Mouse (Mus musculus) kidney, postnatal 0 days (tissue): ENCODE data around the gene ccdc198. TPM values are rescaled to one million over a fixed set of nuclear protein-coding genes. Genes with fewer than 3 reads are reported as not detected.

Source experiments
- ATAC-seq: fragments of 200-750 bp; cut with Nextera tagmentation; replicated peaks from 2 replicates; pipeline ENCODE4 v1.8.0; 2017; ENCODE audit warnings: low read depth, moderate number of reproducible peaks, moderate TSS enrichment, moderate library complexity; ENCODE audit not compliant: low FRiP score
- DNase-seq: peaks from one replicate; pipeline ENCODE4 v3.0.0-alpha.2; 2016; ENCODE audit warnings: low spot score
- H3K27ac ChIP-seq: fragments of 300-500 bp; sonication (generic); 2 replicates; pipeline ENCODE4 v1.5.1; 2014; ENCODE audit warnings: mild to moderate bottlenecking
- H3K27me3 ChIP-seq: fragments of 300-500 bp; sonication (generic); 2 replicates; pipeline ENCODE4 v1.6.1; 2014; ENCODE audit warnings: low read length, mixed read lengths; ENCODE audit not compliant: insufficient read depth
- H3K36me3 ChIP-seq: fragments of 300-500 bp; sonication (generic); 2 replicates; pipeline ENCODE4 v1.6.1; 2014; ENCODE audit warnings: low read length, mixed read lengths; ENCODE audit not compliant: insufficient read depth
- H3K4me1 ChIP-seq: fragments of 300-500 bp; sonication (generic); replicated peaks from 2 replicates; pipeline ENCODE4 v1.6.1; 2014; ENCODE audit warnings: antibody characterized with exemption, low read length, mixed read lengths; ENCODE audit not compliant: insufficient read depth
- H3K4me2 ChIP-seq: fragments of 300-500 bp; sonication (generic); 2 replicates; pipeline ENCODE4 v1.6.1; 2014; ENCODE audit warnings: mild to moderate bottlenecking, low read length, moderate library complexity, mixed read lengths
- H3K4me3 ChIP-seq: fragments of 300-500 bp; sonication (generic); replicated peaks from 2 replicates; pipeline ENCODE4 v1.5.1; 2014; ENCODE audit warnings: low read depth, low read length
- H3K9ac ChIP-seq: fragments of 300-500 bp; sonication (generic); 2 replicates; pipeline ENCODE4 v1.6.1; 2014; ENCODE audit warnings: low read depth, low read length
- H3K9me3 ChIP-seq: fragments of 300-500 bp; sonication (generic); replicated peaks from 2 replicates; pipeline ENCODE4 v1.6.1; 2016; ENCODE audit warnings: low read length, inconsistent platforms, mixed read lengths
- CTCF ChIP-seq: IDR thresholded peaks from 2 replicates; pipeline ENCODE4 v1.5.1; 2016; ENCODE audit warnings: antibody characterized with exemption, low read depth, mild to moderate bottlenecking, moderate library complexity
- WGBS: fragments of 180-500 bp; shearing (Covaris S2); extraction: QIAGEN DNeasy Blood & Tissue Kit; methylation state at CpG from one replicate; pipeline ENCODE4 v1.1.7; 2014; 5-methylcytosine and 5-hydroxymethylcytosine counted together
- polyA plus RNA-seq: library from polyadenylated mRNA; unstranded; fragments of >200 nt; fragmentation: Nextera tagmentation; extraction: Ambion mirVana; gene quantifications from 2 replicates; pipeline ENCODE4 v1.2.1, GENCODE M21; 2015

The ccdc198 gene
- polyA plus RNA-seq, 1 experiment from 2014 or later, result 235 TPM

GRCm38 (mm10) chr14:49277642-49278041 is 32.4 kb upstream of the ccdc198 start:
- peaks cover 3% of the 10 kb centered on the region; the same call in 1 of the 2 replicates for H3K4me1 ChIP-seq
- WGBS, result 35% methylated on average over 3 of the region's 3 CpGs
- H3K27me3 ChIP-seq, result no peaks in the 10 kb centered on the region
- H3K27ac ChIP-seq, result peak overlapping the region; percentile 25; the same call in 1 of the 2 replicates
- no peak overlapping the region for H3K4me2 ChIP-seq
- H3K4me3 ChIP-seq, result no peak overlapping the region
- ATAC-seq, result peak; percentile 76; the same call in 1 of the 2 replicates
- no peak overlapping the region for H3K9ac ChIP-seq
- no peaks in the 10 kb centered on the region for H3K36me3 ChIP-seq
- TF ChIP-seq CTCF, result no peak
- no peaks in the 10 kb centered on the region for H3K9me3 ChIP-seq
- DNase-seq, result peak; percentile 41

- WGBS, result 26% methylated on average over 2 of the region's 2 CpGs
- no peak overlapping the region for H3K9ac ChIP-seq
- H3K27me3 ChIP-seq, result no peaks in the 10 kb centered on the region
- no peaks in the 10 kb centered on the region for H3K9me3 ChIP-seq
- DNase-seq (no peak), ATAC-seq (no peak)
- no peak overlapping the region for H3K4me2 ChIP-seq
- no peak for TF ChIP-seq CTCF
- H3K4me1 ChIP-seq, result peaks cover 3% of the 10 kb centered on the region; the same call in 1 of the 2 replicates
- H3K4me3 ChIP-seq, result no peak overlapping the region
- no peaks in the 10 kb centered on the region for H3K36me3 ChIP-seq
- H3K27ac ChIP-seq, result no peak overlapping the region
Observed at GRCm38 (mm10) chr14:49275376-49275775, 30.1 kb upstream of the ccdc198 start.

GRCm38 (mm10) chr14:49265286-49266002 is 20.2 kb upstream of the ccdc198 start:
- no peak for ATAC-seq
- H3K9ac ChIP-seq, result no peak overlapping the region
- no peak for TF ChIP-seq CTCF
- no peak overlapping the region for H3K4me3 ChIP-seq
- 77% methylated on average over 5 of the region's 5 CpGs for WGBS
- DNase-seq, result no peak
- no peak overlapping the region for H3K4me2 ChIP-seq
- no peak overlapping the region for H3K27ac ChIP-seq
- H3K9me3 ChIP-seq, result no peaks in the 10 kb centered on the region
- no peaks in the 10 kb centered on the region for H3K27me3 ChIP-seq
- no peaks in the 10 kb centered on the region for H3K4me1 ChIP-seq
- H3K36me3 ChIP-seq, result no peaks in the 10 kb centered on the region

- Histone ChIP-seq H3K4me2 (no peak overlapping the region), H3K9ac (no peak overlapping the region), H3K36me3 (no peaks in the 10 kb centered on the region), H3K4me1 (no peaks in the 10 kb centered on the region), H3K9me3 (no peaks in the 10 kb centered on the region), H3K27me3 (no peaks in the 10 kb centered on the region), H3K4me3 (no peak overlapping the region), H3K27ac (no peak overlapping the region)
- no peak for DNase-seq
- ATAC-seq, result no peak
- WGBS, result 27% methylated on average over 1 of the region's 1 CpGs
- no peak for TF ChIP-seq CTCF
Observed at GRCm38 (mm10) chr14:49241522-49241921, 3.8 kb downstream of the ccdc198 start.

- no peaks in the 10 kb centered on the region for H3K9me3 ChIP-seq
- 35% methylated on average over 11 of the region's 11 CpGs for WGBS
- no peak overlapping the region for H3K4me2 ChIP-seq
- ATAC-seq, result peak; percentile 60
- no peaks in the 10 kb centered on the region for H3K36me3 ChIP-seq
- no peak overlapping the region for H3K27ac ChIP-seq
- no peaks in the 10 kb centered on the region for H3K27me3 ChIP-seq
- DNase-seq, result peak; percentile 81
- H3K4me1 ChIP-seq, result no peaks in the 10 kb centered on the region
- H3K9ac ChIP-seq, result no peak overlapping the region
- H3K4me3 ChIP-seq, result no peak overlapping the region
- peak; percentile 89 for TF ChIP-seq CTCF
Observed at GRCm38 (mm10) chr14:49238206-49238605, 7.1 kb downstream of the ccdc198 start.

GRCm38 (mm10) chr14:49234788-49235515 is 10.3 kb downstream of the ccdc198 start:
- DNase-seq (peak; percentile 81), ATAC-seq (peak; percentile 71)
- H3K9ac ChIP-seq, result no peak overlapping the region
- H3K27me3 ChIP-seq, result no peaks in the 10 kb centered on the region
- H3K4me2 ChIP-seq, result no peak overlapping the region
- H3K36me3 ChIP-seq, result no peaks in the 10 kb centered on the region
- peak; percentile 80 for TF ChIP-seq CTCF
- no peak overlapping the region for H3K27ac ChIP-seq
- no peaks in the 10 kb centered on the region for H3K4me1 ChIP-seq
- 47% methylated on average over 9 of the region's 9 CpGs for WGBS
- H3K4me3 ChIP-seq, result no peak overlapping the region
- no peaks in the 10 kb centered on the region for H3K9me3 ChIP-seq
